Mouse (Mus musculus) adrenal gland, postnatal 10 days (tissue): ENCODE results near the gene Krtap26-1. TPM values are rescaled to one million over a fixed set of nuclear protein-coding genes. Genes with fewer than 3 reads are reported as not detected.

Experiments
- DNase-seq: peaks from one replicate; pipeline ENCODE4 v3.0.0; 2021; ENCODE audit warnings: mixed read lengths
- long read RNA-seq, 2 experiments: library from polyadenylated mRNA; stranded (forward); transcript quantifications; one replicate each; pipeline ENCODE4 v2.0.0; 2021
- total RNA-seq, 2 experiments: library from RNA; stranded (reverse); gene quantifications; 2 replicates each; pipeline ENCODE4 v1.2.3; 2021

The Krtap26-1 gene
- total RNA-seq, result not detected
- long read RNA-seq, experiment 1, result 0 reads
- long read RNA-seq, experiment 2, result 0 reads

DNA sequence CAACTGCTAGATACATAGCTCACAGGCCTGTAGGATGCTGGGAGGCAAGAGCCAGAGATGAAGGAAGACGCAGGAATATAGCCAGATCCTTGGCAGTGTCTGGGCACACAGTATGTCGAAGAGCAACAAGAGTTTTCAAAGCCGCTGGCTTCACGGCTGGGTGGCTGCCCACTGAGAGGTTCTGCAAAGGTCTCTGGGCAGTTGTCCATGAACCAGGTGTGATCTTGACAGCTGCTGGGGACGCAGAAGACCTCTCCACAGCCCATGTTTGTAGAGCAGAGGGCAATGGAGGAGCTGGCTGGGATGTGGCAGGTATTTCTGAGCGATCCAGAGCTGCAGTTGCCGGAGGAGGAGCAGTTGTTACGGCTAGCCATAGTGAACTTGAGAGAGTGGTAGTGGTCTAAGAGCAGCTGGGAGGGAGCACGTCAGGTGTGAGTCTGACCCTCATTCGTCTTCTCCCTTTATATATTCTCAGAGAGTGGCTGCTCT, at the start of gene Krtap26-1:
Gene Krtap26-1, minus strand, starts transcription at position 439 of the 489 bp plus-strand sequence.
- DNase-seq, result no peak

DNA sequence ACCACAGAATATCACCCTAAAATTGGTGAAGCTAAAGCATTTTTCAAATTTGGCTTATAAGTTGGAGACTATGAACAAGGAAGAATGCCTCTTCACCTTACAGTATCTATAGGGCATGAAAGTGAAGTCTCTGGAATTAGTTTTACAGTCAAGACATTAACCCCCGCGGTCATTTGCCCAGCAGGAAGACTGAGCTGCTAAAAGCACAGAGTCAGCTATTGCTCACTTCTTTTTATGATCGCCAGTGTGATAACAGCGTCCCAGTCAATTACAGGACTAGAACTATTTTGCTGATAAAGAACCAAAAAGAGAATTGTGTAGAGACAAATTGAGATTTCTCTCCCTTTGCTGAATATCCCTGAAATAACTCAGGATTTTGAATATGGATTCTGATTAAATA, 48.7 kb upstream of the Krtap26-1 start:
- no peak for DNase-seq

- no peak for DNase-seq
These were observed 33.7 kb upstream of the Krtap26-1 start for GRCm38 (mm10) chr16:88681282-88681681.

DNA sequence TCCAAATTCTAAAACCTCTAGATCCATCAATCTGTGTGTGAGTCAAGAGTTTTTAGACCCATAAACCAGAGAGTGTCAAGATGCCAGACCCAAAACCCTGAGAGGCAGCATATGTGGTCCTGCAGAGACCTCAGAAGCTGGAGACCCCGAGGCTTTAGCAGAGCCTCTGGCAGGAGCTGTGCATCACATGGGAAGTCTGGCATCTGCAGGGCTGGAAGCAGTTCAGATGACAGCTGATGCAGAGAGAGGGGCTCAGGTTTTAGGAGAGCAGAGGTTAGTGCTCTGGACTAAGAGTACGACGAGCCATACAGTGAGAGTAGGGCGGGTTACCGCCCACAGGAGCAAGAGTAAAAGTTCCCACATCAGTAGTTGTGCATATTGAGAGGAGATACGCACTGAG, 31.5 kb upstream of the Krtap26-1 start:
- no peak for DNase-seq

DNA sequence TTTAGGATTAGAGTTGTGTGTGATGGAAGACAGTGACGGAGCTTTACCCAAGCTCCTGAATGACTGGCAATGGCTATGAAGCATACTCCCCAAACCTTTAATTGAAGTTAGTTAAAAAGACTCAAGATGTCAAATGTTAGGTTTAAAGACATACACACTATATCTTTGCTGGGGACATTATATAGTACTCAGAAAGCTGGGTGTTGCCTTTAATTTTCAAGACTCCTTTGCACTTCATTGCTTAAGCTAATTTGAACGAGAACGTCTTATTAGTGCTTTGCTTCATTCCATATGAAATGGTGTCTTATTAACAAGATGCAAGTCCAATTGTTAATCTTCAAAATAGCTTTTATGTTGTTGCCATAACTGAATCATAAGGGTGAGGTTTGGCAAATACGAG, 24.0 kb upstream of the Krtap26-1 start, which contains the start of gene Krtap27-1:
Gene Krtap27-1, minus strand, starts transcription at position 101 of the 400 bp plus-strand sequence.
- DNase-seq, result no peak

DNA sequence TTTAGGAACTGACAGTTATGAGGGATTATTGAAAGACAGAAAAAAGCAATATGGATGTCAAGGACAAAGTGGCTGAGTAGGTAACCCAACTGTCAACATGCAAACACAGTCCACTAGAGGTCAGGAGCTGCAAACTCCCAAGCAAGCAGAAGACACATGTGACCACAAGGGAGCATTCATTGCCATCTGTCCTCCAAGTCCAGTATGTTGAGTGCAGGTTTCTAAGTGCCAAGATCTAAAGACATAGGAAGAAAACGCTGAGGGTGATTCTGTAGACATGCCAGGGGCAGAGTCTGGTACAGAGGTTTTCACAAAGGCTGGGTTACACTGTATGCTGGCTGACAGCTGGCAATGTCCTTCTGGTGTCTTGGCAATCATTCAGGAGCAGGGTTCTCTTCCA, 9.8 kb upstream of the Krtap26-1 start:
- DNase-seq, result no peak

DNA sequence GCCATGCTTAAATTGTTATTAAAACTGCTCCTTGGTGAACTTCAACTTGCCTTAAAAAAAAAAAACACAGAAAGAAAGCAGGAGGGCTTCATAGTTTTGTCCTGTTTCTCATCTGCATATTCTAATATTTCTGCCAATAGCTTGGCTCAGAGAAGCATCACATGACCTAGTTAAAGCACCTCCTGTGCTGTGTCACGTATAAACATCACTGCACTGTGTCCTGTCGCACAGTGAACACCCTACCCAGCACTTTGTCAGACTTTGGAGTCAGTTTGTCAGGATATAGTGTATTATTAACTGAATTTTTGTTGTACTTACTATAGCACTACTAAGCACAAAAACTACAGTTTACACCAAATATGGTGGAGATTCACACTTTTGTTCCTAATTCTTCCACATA, 4.4 kb upstream of the Krtap26-1 start:
- no peak for DNase-seq

GRCm38 (mm10) chr16:88651082-88651481, 3.5 kb upstream of the Krtap26-1 start:
- no peak for DNase-seq

DNA sequence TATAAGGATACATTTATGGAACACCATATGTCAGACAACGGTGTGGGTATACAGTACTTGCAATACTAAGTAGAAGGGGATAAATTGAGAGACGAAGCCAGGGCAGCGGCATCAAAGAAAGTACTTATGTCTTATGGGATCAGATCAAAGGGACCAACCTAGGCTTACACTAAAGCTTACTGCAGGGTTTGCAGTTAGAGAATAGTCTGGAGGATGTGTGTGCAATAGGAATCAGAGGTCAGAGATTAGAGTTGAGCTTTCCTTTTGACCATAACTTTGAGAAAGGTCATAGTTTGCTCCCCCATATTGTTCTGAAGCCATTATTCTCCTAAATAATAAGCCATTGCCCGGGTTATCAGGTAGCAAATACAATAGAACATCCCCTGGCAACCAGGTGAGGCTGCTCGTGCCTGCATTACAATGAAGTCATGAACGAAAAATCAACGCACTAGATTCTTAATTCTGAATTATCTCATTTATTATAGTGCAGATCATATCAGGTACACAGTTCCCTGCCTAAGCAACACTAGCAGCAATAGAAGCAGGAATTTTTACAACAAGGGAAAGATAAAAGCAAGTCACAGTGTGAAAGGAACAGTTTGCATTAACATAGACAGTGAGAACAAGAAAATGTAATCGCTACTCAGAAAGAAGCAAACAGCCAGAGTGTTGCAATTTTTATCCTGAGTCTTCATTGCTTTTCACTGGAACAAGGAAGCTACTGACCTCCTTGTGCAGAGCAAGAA, 1.1 kb downstream of the Krtap26-1 start:
- no peak for DNase-seq

GRCm38 (mm10) chr16:88640053-88640452, 7.5 kb downstream of the Krtap26-1 start:
- DNase-seq, result no peak

GRCm38 (mm10) chr16:88635142-88635541, 12.5 kb downstream of the Krtap26-1 start:
- DNase-seq, result peak; percentile 30

GRCm38 (mm10) chr16:88631474-88631873, 16.1 kb downstream of the Krtap26-1 start:
- no peak for DNase-seq

DNA sequence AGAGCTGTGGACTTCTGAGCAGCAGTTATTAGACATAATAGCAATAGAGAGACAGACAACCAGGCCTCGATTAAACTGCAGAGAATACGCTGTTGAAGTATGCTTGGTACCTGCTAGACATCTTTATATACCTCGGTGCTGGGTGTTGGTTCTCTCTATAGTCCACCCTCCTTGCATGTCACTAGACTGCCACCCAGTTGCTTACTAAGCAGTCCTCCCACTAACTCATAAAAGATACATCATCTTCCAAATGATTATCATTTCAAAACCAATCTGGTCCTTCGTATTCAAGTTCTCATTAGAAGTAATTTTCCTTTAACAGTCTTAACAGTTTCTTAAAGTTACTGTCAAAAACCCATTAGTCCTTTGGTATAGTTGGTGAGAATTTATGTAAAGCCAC, 20.0 kb downstream of the Krtap26-1 start, which contains the start of gene 2310079G19Rik:
Gene 2310079G19Rik, minus strand, starts transcription at position 101 of the 400 bp plus-strand sequence.
- DNase-seq, result no peak

- no peak for DNase-seq
These were observed 34.9 kb downstream of the Krtap26-1 start for GRCm38 (mm10) chr16:88612712-88613111.

- no peak for DNase-seq
These were observed 35.7 kb downstream of the Krtap26-1 start, which contains the start of gene Krtap24-1 for GRCm38 (mm10) chr16:88611922-88612321. Gene Krtap24-1 (minus strand): TSS chr16:88612279.

DNA sequence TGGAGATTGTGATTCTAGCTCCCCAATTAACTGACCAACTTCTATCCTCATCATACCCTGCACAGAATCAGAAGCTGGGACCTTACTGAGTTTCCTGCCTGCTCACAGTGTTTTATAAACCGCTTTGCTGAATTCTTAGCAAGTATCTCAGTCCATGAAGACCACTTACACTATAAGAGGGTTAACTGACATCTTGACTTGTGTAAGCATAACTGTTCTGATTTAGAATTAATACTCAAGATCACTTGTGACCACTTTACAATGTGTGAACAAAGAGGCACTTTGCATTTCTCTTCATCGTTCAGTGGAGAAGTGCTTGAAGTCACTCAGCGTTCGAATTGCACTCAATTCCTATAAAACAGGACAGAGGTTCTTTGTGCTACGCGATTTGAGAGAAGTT, 43.0 kb downstream of the Krtap26-1 start:
- DNase-seq, result no peak

DNA sequence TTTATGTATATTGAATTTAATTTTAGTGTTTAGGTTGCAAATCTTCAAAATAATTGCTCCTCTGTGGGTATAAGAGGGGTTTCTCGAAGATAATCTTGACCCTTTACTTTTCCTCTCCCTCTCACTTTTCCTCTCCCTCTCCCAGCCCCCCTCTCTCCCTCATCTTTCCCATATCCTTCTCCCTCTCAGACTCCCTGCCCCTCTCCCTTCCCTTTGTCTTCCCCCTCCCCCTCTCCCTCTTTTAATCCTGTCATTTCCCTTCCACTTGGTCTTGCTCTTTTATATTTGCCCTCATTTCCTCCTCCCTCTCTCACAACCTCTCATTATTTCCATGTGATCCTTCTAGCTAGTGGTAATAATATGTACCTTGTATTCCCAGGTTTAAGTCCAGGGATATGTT, 45.1 kb downstream of the Krtap26-1 start:
- no peak for DNase-seq

- no peak for DNase-seq
These were observed 47.3 kb downstream of the Krtap26-1 start for GRCm38 (mm10) chr16:88600303-88600702.

- DNase-seq, result no peak
These were observed 47.9 kb downstream of the Krtap26-1 start for GRCm38 (mm10) chr16:88599504-88600237.
